Mouse (Mus musculus): ENCODE measurements around the gene Sfxn3. TPM values are rescaled to one million over a fixed set of nuclear protein-coding genes. Genes with fewer than 3 reads are reported as not detected.

The Sfxn3 gene
- polyA plus RNA-seq, 1 experiment from 2014 or later: 17.7 TPM

- Histone ChIP-seq H3K27me3 (ENCODE audit: control insufficient read depth, insufficient read depth, low read length) (no peaks in the 10 kb centered on the region), H3K9me3 (ENCODE audit: control insufficient read depth, low read length) (no peaks in the 10 kb centered on the region), H3K27ac (ENCODE audit: low read depth, low read length) (peak overlapping the region; percentile 97), H3K36me3 (ENCODE audit: control insufficient read depth, insufficient read depth, low read length) (no peaks in the 10 kb centered on the region), H3K9ac (ENCODE audit: low read length) (peak overlapping the region; percentile 88), H3K4me2 (peak overlapping the region; percentile 64), H3K4me3 (ENCODE audit: low read depth, low read length) (peak overlapping the region; percentile 56), H3K4me1 (ENCODE audit: control insufficient read depth, insufficient read depth, low read length) (peaks cover 15% of the 10 kb centered on the region)
- peak; percentile 94 for ATAC-seq (ENCODE audit: low FRiP score)
- under 1% methylated on average over 34 of the region's 34 CpGs for WGBS
- DNase-seq (ENCODE audit: low spot score, missing footprints): peak; percentile 100
Observed at GRCm38 (mm10) chr19:45058113-45058839, 11.0 kb downstream of the Sfxn3 start.

- H3K27me3 ChIP-seq (ENCODE audit: control insufficient read depth, insufficient read depth, low read length): no peaks in the 10 kb centered on the region; the same call in 1 of the 2 replicates
- ATAC-seq (ENCODE audit: low FRiP score): no peak
- WGBS: 1% methylated on average over 14 of the region's 14 CpGs
Observed at GRCm38 (mm10) chr19:45058841-45059240, 11.5 kb downstream of the Sfxn3 start.

GRCm38 (mm10) chr19:45063565-45064292, 16.4 kb downstream of the Sfxn3 start:
- Histone ChIP-seq H3K27ac (ENCODE audit: low read depth, low read length) (no peak overlapping the region), H3K9ac (ENCODE audit: low read length) (0 out of 2 replicates have a peak overlapping the region, but pooled peaks have one; percentile 18), H3K4me3 (ENCODE audit: low read depth, low read length) (no peak overlapping the region), H3K4me2 (0 out of 2 replicates have a peak overlapping the region, but pooled peaks have one; percentile 1), H3K36me3 (ENCODE audit: control insufficient read depth, insufficient read depth, low read length) (no peaks in the 10 kb centered on the region), H3K9me3 (ENCODE audit: control insufficient read depth, low read length) (no peaks in the 10 kb centered on the region), H3K4me1 (ENCODE audit: control insufficient read depth, insufficient read depth, low read length) (peaks cover 8% of the 10 kb centered on the region; the same call in 1 of the 2 replicates), H3K27me3 (ENCODE audit: control insufficient read depth, insufficient read depth, low read length) (peaks cover 43% of the 10 kb centered on the region)
- WGBS: 45% methylated on average over 20 of the region's 20 CpGs
- ATAC-seq (ENCODE audit: low FRiP score): peak; percentile 55; the same call in 1 of the 2 replicates
- DNase-seq (ENCODE audit: low spot score, missing footprints): peak; percentile 90

More at GRCm38 (mm10) chr19:45058841-45059240, 11.5 kb downstream of the Sfxn3 start:
- DNase-seq (ENCODE audit: low spot score, missing footprints): no peak
- peaks cover 15% of the 10 kb centered on the region for H3K4me1 ChIP-seq (ENCODE audit: control insufficient read depth, insufficient read depth, low read length)
- H3K27ac ChIP-seq (ENCODE audit: low read depth, low read length): peak overlapping the region; percentile 97
- H3K4me2 ChIP-seq: peak overlapping the region; percentile 64
- H3K9ac ChIP-seq (ENCODE audit: low read length): peak overlapping the region; percentile 88
- H3K36me3 ChIP-seq (ENCODE audit: control insufficient read depth, insufficient read depth, low read length): no peaks in the 10 kb centered on the region
- H3K4me3 ChIP-seq (ENCODE audit: low read depth, low read length): peak overlapping the region; percentile 56
- H3K9me3 ChIP-seq (ENCODE audit: control insufficient read depth, low read length): no peaks in the 10 kb centered on the region

- Histone ChIP-seq H3K4me2 (no peak overlapping the region), H3K27ac (ENCODE audit: low read depth, low read length) (no peak overlapping the region), H3K4me3 (ENCODE audit: low read depth, low read length) (no peak overlapping the region), H3K4me1 (ENCODE audit: control insufficient read depth, insufficient read depth, low read length) (peaks cover 5% of the 10 kb centered on the region; the same call in 1 of the 2 replicates), H3K9ac (ENCODE audit: low read length) (0 out of 2 replicates have a peak overlapping the region, but pooled peaks have one; percentile 20), H3K27me3 (ENCODE audit: control insufficient read depth, insufficient read depth, low read length) (peaks cover 43% of the 10 kb centered on the region), H3K9me3 (ENCODE audit: control insufficient read depth, low read length) (no peaks in the 10 kb centered on the region), H3K36me3 (ENCODE audit: control insufficient read depth, insufficient read depth, low read length) (no peaks in the 10 kb centered on the region)
- WGBS: 3% methylated on average over 21 of the region's 21 CpGs
- ATAC-seq (ENCODE audit: low FRiP score) (no peak), DNase-seq (ENCODE audit: low spot score, missing footprints) (peak; percentile 87)
Observed at GRCm38 (mm10) chr19:45065226-45065625, 17.9 kb downstream of the Sfxn3 start.

- ATAC-seq (ENCODE audit: low FRiP score): no peak
Observed at GRCm38 (mm10) chr19:45067170-45067569, 19.9 kb downstream of the Sfxn3 start.

GRCm38 (mm10) chr19:45067758-45068510, 20.6 kb downstream of the Sfxn3 start:
- WGBS: 84% methylated on average over 7 of the region's 7 CpGs
- H3K4me3 ChIP-seq (ENCODE audit: low read depth, low read length): no peak overlapping the region
- H3K9ac ChIP-seq (ENCODE audit: low read length): no peak overlapping the region
- peaks cover 43% of the 10 kb centered on the region for H3K27me3 ChIP-seq (ENCODE audit: control insufficient read depth, insufficient read depth, low read length)
- ATAC-seq (ENCODE audit: low FRiP score) (no peak), DNase-seq (ENCODE audit: low spot score, missing footprints) (peak; percentile 76)
- no peak overlapping the region for H3K27ac ChIP-seq (ENCODE audit: low read depth, low read length)
- no peaks in the 10 kb centered on the region for H3K36me3 ChIP-seq (ENCODE audit: control insufficient read depth, insufficient read depth, low read length)
- no peaks in the 10 kb centered on the region for H3K9me3 ChIP-seq (ENCODE audit: control insufficient read depth, low read length)
- no peak overlapping the region for H3K4me2 ChIP-seq
- H3K4me1 ChIP-seq (ENCODE audit: control insufficient read depth, insufficient read depth, low read length): peaks cover 5% of the 10 kb centered on the region; the same call in 1 of the 2 replicates

More at GRCm38 (mm10) chr19:45067170-45067569, 19.9 kb downstream of the Sfxn3 start:
- H3K27me3 ChIP-seq (ENCODE audit: control insufficient read depth, insufficient read depth, low read length): peaks cover 43% of the 10 kb centered on the region
- H3K9me3 ChIP-seq (ENCODE audit: control insufficient read depth, low read length): no peaks in the 10 kb centered on the region
- peak; percentile 82 for DNase-seq (ENCODE audit: low spot score, missing footprints)
- 24% methylated on average over 17 of the region's 17 CpGs for WGBS
- H3K4me2 ChIP-seq: no peak overlapping the region
- no peak overlapping the region for H3K9ac ChIP-seq (ENCODE audit: low read length)
- peaks cover 5% of the 10 kb centered on the region; the same call in 1 of the 2 replicates for H3K4me1 ChIP-seq (ENCODE audit: control insufficient read depth, insufficient read depth, low read length)
- no peaks in the 10 kb centered on the region for H3K36me3 ChIP-seq (ENCODE audit: control insufficient read depth, insufficient read depth, low read length)
- no peak overlapping the region for H3K27ac ChIP-seq (ENCODE audit: low read depth, low read length)
- H3K4me3 ChIP-seq (ENCODE audit: low read depth, low read length): no peak overlapping the region

GRCm38 (mm10) chr19:45073871-45074542, 26.7 kb downstream of the Sfxn3 start:
- Histone ChIP-seq H3K4me2 (peak overlapping the region; percentile 70), H3K36me3 (ENCODE audit: control insufficient read depth, insufficient read depth, low read length) (no peaks in the 10 kb centered on the region), H3K27ac (ENCODE audit: low read depth, low read length) (0 out of 2 replicates have a peak overlapping the region, but pooled peaks have one; percentile 15), H3K9me3 (ENCODE audit: control insufficient read depth, low read length) (no peaks in the 10 kb centered on the region), H3K4me3 (ENCODE audit: low read depth, low read length) (peak overlapping the region; percentile 54), H3K27me3 (ENCODE audit: control insufficient read depth, insufficient read depth, low read length) (peaks cover 37% of the 10 kb centered on the region), H3K4me1 (ENCODE audit: control insufficient read depth, insufficient read depth, low read length) (peaks cover 13% of the 10 kb centered on the region), H3K9ac (ENCODE audit: low read length) (peak overlapping the region; percentile 77)
- 7% methylated on average over 20 of the region's 20 CpGs for WGBS
- DNase-seq (ENCODE audit: low spot score, missing footprints): peak; percentile 94
- peak; percentile 39; the same call in 1 of the 2 replicates for ATAC-seq (ENCODE audit: low FRiP score)
